Comparison of ENCODE assay signal across 8 mouse cellular contexts in the genomic region with DNA sequence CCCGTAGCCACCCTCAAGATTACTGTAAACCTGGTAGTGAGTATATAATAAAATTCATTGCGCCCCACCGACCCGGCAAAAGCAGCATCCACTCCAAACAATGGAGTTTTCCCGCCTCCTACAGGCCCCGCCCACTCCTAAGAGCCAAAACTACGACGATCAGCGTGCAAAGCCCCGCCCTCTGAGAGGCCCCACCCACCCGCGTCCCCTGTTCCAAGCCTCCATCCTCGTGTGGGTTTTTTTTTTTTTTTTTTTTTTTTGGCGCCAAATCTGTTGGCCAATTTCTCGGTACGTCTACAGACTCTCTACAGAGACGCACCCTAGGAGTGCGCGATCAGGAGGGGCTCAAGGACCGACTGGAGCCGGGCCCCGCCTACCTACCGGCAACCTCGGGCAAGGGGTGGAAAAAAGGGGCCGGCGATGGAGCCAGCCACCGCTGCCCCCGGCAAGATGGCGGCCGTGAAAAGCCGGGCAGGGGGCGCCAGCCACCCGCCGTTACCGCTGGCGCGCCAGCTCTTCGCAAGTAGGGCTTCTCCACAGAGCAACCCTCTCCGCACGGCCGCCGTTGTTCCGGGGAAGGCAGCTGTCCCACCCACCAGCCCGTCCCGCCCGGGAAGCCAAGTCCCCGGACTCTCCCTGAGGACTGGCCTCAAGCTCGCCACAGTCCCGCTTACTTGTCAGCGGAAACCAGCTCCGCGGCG. TPM values are rescaled to one million over a fixed set of nuclear protein-coding genes. Genes with fewer than 3 reads are reported as not detected.
A peak's percentile ranks its signal among the peaks of the same experiment; 100 is the strongest.
DNase-seq lines count a peak whose midpoint lies in the region; ATAC-seq and TF ChIP-seq lines count a peak whose summit lies in the region.

No protein-coding gene starts in this region.

- peak; percentile 20 for ATAC-seq in Patski
- peak; percentile 60 for ATAC-seq in frontal cortex, adult (ENCODE audit: low TSS enrichment)

- H3K9me3 ChIP-seq in hindbrain, embryonic 10.5 days: no peaks in the 10 kb centered on the region

- WGBS in hindbrain, embryonic 10.5 days: under 1% methylated on average over 53 of the region's 53 CpGs

- CTCF ChIA-PET in Patski (lab: Charles Lee): no interaction called here

- H3K27me3 ChIP-seq in Patski: no peaks in the 10 kb centered on the region
- H3K27me3 ChIP-seq in hindbrain, embryonic 10.5 days (ENCODE audit: insufficient read depth, poor library complexity, severe bottlenecking): no peaks in the 10 kb centered on the region

- H3K4me3 ChIP-seq in hindbrain, embryonic 10.5 days: peak overlapping the region; percentile 94

- H3K4me1 ChIP-seq in hindbrain, embryonic 10.5 days (replicated peaks): peaks cover 21% of the 10 kb centered on the region

- TF ChIP-seq CTCF in Patski (IDR thresholded peaks at IDR 0.05): peak; percentile 32

- in situ Hi-C loops in Patski (cut with MboI; ENCODE audit: low pct_unique_long_range_greater_than_20kb): loop anchor here (5.0 kb wide), 1 partner anchor 160 kb away; no protein-coding TSS in a partner anchor

- H3K27ac ChIP-seq in hindbrain, embryonic 10.5 days: peak overlapping the region; percentile 97

- peak; percentile 41 for DNase-seq in Patski (ENCODE audit: low read depth, low spot score)
- peak; percentile 69 for DNase-seq in cerebellum, adult 9-10 months
- DNase-seq in hindbrain, embryonic 10.5 days (ENCODE audit: low spot score): peak; percentile 93
- peak; percentile 71 to 78 for DNase-seq in layer of hippocampus, postnatal 10 days (ENCODE audit: low spot score in 2 of 2)
- peak; percentile 86 for DNase-seq in lung, postnatal 14 days
- peak; percentile 80 for DNase-seq in ovary, postnatal 36 days (ENCODE audit: low spot score)
- peak; percentile 83 for DNase-seq in thymus, postnatal 25 days

- POLR2A ChIA-PET in Patski (lab: Charles Lee): interaction anchor here (0.6 to 1.2 kb wide), 3 partner anchors 16 to 124 kb away, joined by 3 read pairs; no protein-coding TSS in a partner anchor

- peaks cover 39% of the 10 kb centered on the region for H3K36me3 ChIP-seq in hindbrain, embryonic 10.5 days

RNA-seq across cellular contexts. Expression of a gene that starts 0.9 kb away (rescaled TPM):
- 49.4 TPM for polyA plus RNA-seq in Patski (2021)
- polyA plus RNA-seq in hindbrain, embryonic 10.5 days (2016; fragmentation: Nextera tagmentation; extraction: Ambion mirVana): 178 and 293 TPM in 2 replicates
- 10 to 100 TPM; 74.0 to 74.6 TPM for total RNA-seq in layer of hippocampus, postnatal 10 days (2021)

RNA-seq across cellular contexts. Expression of a gene that starts 24.7 kb away (rescaled TPM):
- polyA plus RNA-seq in Patski (2021): 517 TPM
- polyA plus RNA-seq in hindbrain, embryonic 10.5 days (2016; fragmentation: Nextera tagmentation; extraction: Ambion mirVana): 559 and 600 TPM in 2 replicates
- 100 to 1,000 TPM; 537 to 556 TPM for total RNA-seq in layer of hippocampus, postnatal 10 days (2021)

RNA-seq across cellular contexts. Expression of a gene that starts 30.4 kb away (rescaled TPM):
- polyA plus RNA-seq in Patski (2021): 1.8 TPM
- polyA plus RNA-seq in hindbrain, embryonic 10.5 days (2016; fragmentation: Nextera tagmentation; extraction: Ambion mirVana): 1.9 and 3.6 TPM in 2 replicates
- total RNA-seq in layer of hippocampus, postnatal 10 days (2021): 1 to 10 TPM; 3.0 to 3.3 TPM

RNA-seq across cellular contexts. Expression of a gene that starts 58.5 kb away (rescaled TPM):
- 538 TPM for polyA plus RNA-seq in Patski (2021)
- polyA plus RNA-seq in hindbrain, embryonic 10.5 days (2016; fragmentation: Nextera tagmentation; extraction: Ambion mirVana): 1,211 and 1,387 TPM in 2 replicates
- total RNA-seq in layer of hippocampus, postnatal 10 days (2021): 100 to 1,000 TPM; 174 to 189 TPM

Comparison
In these comparisons a context has a peak if more than half of its experiments do, and no peak if none do; other contexts are left out.
1. Peak in every context shown above with its lines: DNase-seq, ATAC-seq, H3K4me3 ChIP-seq and H3K27ac ChIP-seq.
2. DNase-seq: peak in every context shown above with its lines; median percentile 93 in hindbrain, embryonic 10.5 days; 86 in lung, postnatal 14 days; 83 in thymus, postnatal 25 days; 80 in ovary, postnatal 36 days; 74 in layer of hippocampus, postnatal 10 days; 69 in cerebellum, adult 9-10 months; 41 in Patski.